Mouse (Mus musculus): ENCODE results near the gene Osbpl11.

DNA sequence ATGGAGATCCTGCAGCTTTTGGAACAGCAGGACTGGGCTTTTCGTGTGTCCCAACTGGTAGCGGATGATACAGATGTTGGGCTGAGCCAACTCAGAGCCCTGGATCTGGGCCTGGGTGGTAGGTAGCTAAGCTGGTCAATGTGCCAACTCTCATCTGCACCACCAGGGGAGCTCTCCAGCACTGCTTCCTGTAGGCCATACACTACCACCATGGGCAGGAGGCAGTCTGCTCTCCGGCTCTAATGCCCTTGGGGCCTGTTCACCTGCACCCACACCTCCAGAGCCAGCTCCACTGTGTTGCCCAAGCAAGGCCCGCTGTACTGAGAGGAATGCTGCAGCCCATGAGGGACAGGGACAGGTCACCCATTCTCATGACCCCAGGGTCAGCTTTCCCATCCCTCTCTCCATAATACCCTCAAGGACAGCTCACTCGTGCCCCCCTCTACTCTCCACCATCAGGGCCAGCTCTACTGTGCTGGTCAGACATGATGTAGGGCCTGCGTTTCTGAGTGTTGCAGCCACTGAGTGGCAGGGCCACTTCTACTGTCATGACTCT is 59.3 kb downstream of the Osbpl11 start:
- TF ChIP-seq POLR2A (IDR thresholded peaks at IDR 0.05; ENCODE audit: low read depth, low read length) (no peak), CTCF (IDR thresholded peaks at IDR 0.05; ENCODE audit: borderline replicate concordance, insufficient read depth, low read length) (0 out of 2 replicates have a peak, but pooled peaks have one; percentile 11)
